8 mouse cellular contexts compared by ENCODE assay signal in the genomic region with DNA sequence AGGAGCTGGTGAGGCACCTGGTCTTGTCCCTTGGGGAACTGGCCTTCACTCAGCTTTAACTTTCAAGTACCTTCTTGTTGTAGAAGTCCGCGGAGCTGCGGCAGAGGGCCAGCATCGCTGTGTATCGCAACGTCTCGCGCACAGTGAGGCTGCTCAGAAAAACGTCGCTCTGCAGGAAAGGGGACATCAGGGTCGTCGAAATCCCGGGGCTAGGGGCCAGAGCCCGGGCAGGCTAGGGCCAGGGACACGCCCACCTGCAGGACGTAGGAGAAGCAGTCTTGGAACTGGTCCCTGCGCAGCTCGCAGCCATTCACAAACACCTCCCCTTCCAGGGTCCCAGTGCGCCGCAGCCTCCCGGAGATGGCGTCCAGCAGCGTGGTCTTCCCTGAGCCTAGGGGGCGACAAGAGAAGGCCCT. TPM values are rescaled to one million over a fixed set of nuclear protein-coding genes. Genes with fewer than 3 reads are reported as not detected.
DNase-seq lines count a peak whose midpoint lies in the region; ATAC-seq and TF ChIP-seq lines count a peak whose summit lies in the region.

A gene (plus strand): TSS at position 352 of the 416 bp plus-strand sequence.

- H3K27ac ChIP-seq in liver, adult 2 months (replicated peaks; ENCODE audit: insufficient read depth, low read depth, low read length): no peak within 1 kb of the TSS
- no peak within 1 kb of the TSS for H3K27ac ChIP-seq in embryonic facial prominence, embryonic 15.5 days (replicated peaks)
- H3K27ac ChIP-seq in hindbrain, embryonic 16.5 days (ENCODE audit: low read depth, low read length): no peak within 1 kb of the TSS
- no peak within 1 kb of the TSS for H3K27ac ChIP-seq in lung, embryonic 14.5 days (ENCODE audit: low read depth)
- peak within 1 kb of the TSS; percentile 49 for H3K27ac ChIP-seq in small intestine, adult 2 months (ENCODE audit: insufficient read depth, low read depth, low read length)

- ATAC-seq in embryonic facial prominence, embryonic 15.5 days (ENCODE audit: insufficient number of reproducible peaks, low FRiP score, low TSS enrichment, low read depth): no peak
- ATAC-seq in hindbrain, embryonic 16.5 days: peak; percentile 61; the same call in 1 of the 2 replicates
- ATAC-seq in lung, embryonic 14.5 days (ENCODE audit: insufficient read depth): peak; percentile 79

- no peak for DNase-seq in liver, adult 2 months (ENCODE audit: extremely low read depth, low read depth, low spot score)
- DNase-seq in liver: no peak
- peak; percentile 76 for DNase-seq in lung, embryonic 14.5 days
- DNase-seq in adipocyte (ENCODE audit: low spot score): no peak
- DNase-seq in layer of hippocampus, postnatal 14 days (ENCODE audit: low spot score in 2 of 2): no peak

- WGBS in liver, adult 2 months: 57% methylated on average over 24 of the region's 24 CpGs
- whole genome bisulfite sequencing in embryonic facial prominence, embryonic 15.5 days: 2% methylated on average over 24 of the region's 24 CpGs
- WGBS in hindbrain, embryonic 16.5 days: 3% methylated on average over 24 of the region's 24 CpGs
- WGBS in lung, embryonic 14.5 days: under 1% methylated on average over 24 of the region's 24 CpGs
- WGBS in small intestine, adult 2 months: 22% methylated on average over 24 of the region's 24 CpGs

- no peaks in the 10 kb centered on the region for H3K9me3 ChIP-seq in embryonic facial prominence, embryonic 15.5 days (replicated peaks)
- no peaks in the 10 kb centered on the region for H3K9me3 ChIP-seq in hindbrain, embryonic 16.5 days (ENCODE audit: control insufficient read depth, low read length)
- H3K9me3 ChIP-seq in lung, embryonic 14.5 days (ENCODE audit: low read depth, low read length): no peaks in the 10 kb centered on the region

- H3K79me2 ChIP-seq in liver, adult 2 months (ENCODE audit: control insufficient read depth, insufficient read depth, low read length): peaks cover 4% of the 10 kb centered on the region; the same call in 1 of the 2 replicates

- no peak within 1 kb of the TSS for H3K4me3 ChIP-seq in liver, adult 2 months (ENCODE audit: insufficient read depth, low read depth, low read length)
- peak within 1 kb of the TSS; percentile 41 for H3K4me3 ChIP-seq in embryonic facial prominence, embryonic 15.5 days (replicated peaks)
- H3K4me3 ChIP-seq in hindbrain, embryonic 16.5 days (ENCODE audit: low read length): peak within 1 kb of the TSS; percentile 38
- peak within 1 kb of the TSS; percentile 23 for H3K4me3 ChIP-seq in lung, embryonic 14.5 days (ENCODE audit: low read depth, low read length)
- peak within 1 kb of the TSS; percentile 52 for H3K4me3 ChIP-seq in small intestine, adult 2 months (ENCODE audit: low read depth, low read length)

- H3K36me3 ChIP-seq in liver, adult 2 months (ENCODE audit: control insufficient read depth, insufficient read depth, low read length): peaks cover 40% of the 10 kb centered on the region; the same call in 1 of the 2 replicates
- H3K36me3 ChIP-seq in embryonic facial prominence, embryonic 15.5 days: no peaks in the 10 kb centered on the region
- H3K36me3 ChIP-seq in hindbrain, embryonic 16.5 days (ENCODE audit: control insufficient read depth, insufficient read depth, low read length): no peaks in the 10 kb centered on the region
- H3K36me3 ChIP-seq in lung, embryonic 14.5 days (ENCODE audit: insufficient read depth): no peaks in the 10 kb centered on the region
- H3K36me3 ChIP-seq in small intestine, adult 2 months (ENCODE audit: control insufficient read depth, insufficient read depth, low read length): peaks cover 55% of the 10 kb centered on the region

- H3K27me3 ChIP-seq in liver, adult 2 months (ENCODE audit: control insufficient read depth, insufficient read depth, low read length): no peaks in the 10 kb centered on the region
- peaks cover 9% of the 10 kb centered on the region for H3K27me3 ChIP-seq in embryonic facial prominence, embryonic 15.5 days
- H3K27me3 ChIP-seq in hindbrain, embryonic 16.5 days (replicated peaks; ENCODE audit: control insufficient read depth, insufficient read depth, low read length): no peaks in the 10 kb centered on the region
- H3K27me3 ChIP-seq in lung, embryonic 14.5 days (ENCODE audit: insufficient read depth, low read length): 0 out of 2 replicates have a peak, but pooled peaks cover 3% of the 10 kb centered on the region
- no peaks in the 10 kb centered on the region for H3K27me3 ChIP-seq in small intestine, adult 2 months (ENCODE audit: control insufficient read depth, insufficient read depth, low read length)

- peak within 1 kb of the TSS; percentile 76 for H3K4me2 ChIP-seq in embryonic facial prominence, embryonic 15.5 days (replicated peaks)
- H3K4me2 ChIP-seq in hindbrain, embryonic 16.5 days (ENCODE audit: low read length): peak within 1 kb of the TSS; percentile 67
- H3K4me2 ChIP-seq in lung, embryonic 14.5 days: peak within 1 kb of the TSS; percentile 57

- no peak for TF ChIP-seq POLR2A in liver, adult 2 months (IDR thresholded peaks at IDR 0.05; ENCODE audit: extremely low read depth, insufficient read depth, low read length)
- no peak for TF ChIP-seq POLR2A in small intestine, adult 2 months (IDR thresholded peaks at IDR 0.05; ENCODE audit: low read depth, low read length)

- TF ChIP-seq CTCF in liver, adult 2 months (IDR thresholded peaks at IDR 0.05; ENCODE audit: low read depth, low read length): no peak
- TF ChIP-seq CTCF in lung, embryonic 14.5 days (IDR thresholded peaks at IDR 0.05; ENCODE audit: low read depth): peak; percentile 25
- TF ChIP-seq CTCF in small intestine, adult 2 months (IDR thresholded peaks at IDR 0.05; ENCODE audit: extremely low read depth, insufficient read length, insufficient replicate concordance, low read depth, low read length): no peak

- H3K9ac ChIP-seq in liver, adult 2 months (ENCODE audit: low read depth, low read length): no peak within 1 kb of the TSS
- H3K9ac ChIP-seq in embryonic facial prominence, embryonic 15.5 days: peak within 1 kb of the TSS; percentile 26; the same call in 1 of the 2 replicates
- peak within 1 kb of the TSS; percentile 50; the same call in 1 of the 2 replicates for H3K9ac ChIP-seq in hindbrain, embryonic 16.5 days (ENCODE audit: low read depth, low read length)
- no peak within 1 kb of the TSS; the same call in 1 of the 2 replicates for H3K9ac ChIP-seq in lung, embryonic 14.5 days

- H3K4me1 ChIP-seq in liver, adult 2 months (ENCODE audit: control insufficient read depth, insufficient read depth, low read length): peaks cover 12% of the 10 kb centered on the region
- H3K4me1 ChIP-seq in embryonic facial prominence, embryonic 15.5 days: peaks cover 14% of the 10 kb centered on the region
- no peaks in the 10 kb centered on the region; the same call in 1 of the 2 replicates for H3K4me1 ChIP-seq in hindbrain, embryonic 16.5 days (ENCODE audit: control insufficient read depth, insufficient read depth, low read depth, low read length)
- no peaks in the 10 kb centered on the region for H3K4me1 ChIP-seq in lung, embryonic 14.5 days (ENCODE audit: insufficient read depth)
- H3K4me1 ChIP-seq in small intestine, adult 2 months (ENCODE audit: control insufficient read depth, insufficient read depth, insufficient read length, low read length): peaks cover 37% of the 10 kb centered on the region

RNA-seq across cellular contexts. Expression of the gene that starts here (rescaled TPM):
- total RNA-seq in liver, adult 2 months (2014; rRNA removed): 65.5 and 71.1 TPM in 2 replicates
- polyA plus RNA-seq in liver, adult 2 months (2012; rRNA removed): 91.6 and 115 TPM in 2 replicates
- polyA plus RNA-seq in embryonic facial prominence, embryonic 15.5 days (2015; fragmentation: Nextera tagmentation; extraction: Ambion mirVana): 0.13 and 0.16 TPM in 2 replicates
- 0.04 and 0.06 TPM in 2 replicates for polyA plus RNA-seq in hindbrain, embryonic 16.5 days (2015; fragmentation: Nextera tagmentation; extraction: Ambion mirVana)
- polyA plus RNA-seq in lung, embryonic 14.5 days (2014; fragmentation: Nextera tagmentation; extraction: Ambion mirVana): 0.05 and 0.11 TPM in 2 replicates
- polyA plus RNA-seq in small intestine, adult 2 months (2012; rRNA removed): 62.7 and 289 TPM in 2 replicates
- total RNA-seq in layer of hippocampus, postnatal 14 days (2021): not detected

Comparison
In these comparisons a context has a peak if more than half of its experiments do, and no peak if none do; other contexts are left out.
1. RNA of the gene that starts here (total RNA-seq): 65.5 to 71.1 TPM in liver, adult 2 months; not detected in layer of hippocampus, postnatal 14 days; every median in the first group is over 10 times any median in the second.
2. RNA of the gene that starts here (polyA plus RNA-seq): 62.7 to 289 TPM in small intestine, adult 2 months and 91.6 to 115 TPM in liver, adult 2 months; 0.13 to 0.16 TPM in embryonic facial prominence, embryonic 15.5 days, 0.05 to 0.11 TPM in lung, embryonic 14.5 days and 0.04 to 0.06 TPM in hindbrain, embryonic 16.5 days; every median in the first group is over 10 times any median in the second.
3. Peak in ATAC-seq, H3K4me3 ChIP-seq, H3K9ac ChIP-seq and H3K4me2 ChIP-seq in hindbrain, embryonic 16.5 days; RNA of the gene not detected or under 1 TPM.
4. Peak in DNase-seq, ATAC-seq, H3K4me3 ChIP-seq and H3K4me2 ChIP-seq in lung, embryonic 14.5 days; RNA of the gene not detected or under 1 TPM.
5. Peak in every context shown above with its lines, with median percentiles within 50 percentile points of each other: H3K4me2 ChIP-seq.